Mouse (Mus musculus) granulocyte monocyte progenitor cell, adult 5-6 weeks (primary cell): ENCODE data around the gene Skp1a. TPM values are rescaled to one million over a fixed set of nuclear protein-coding genes. Genes with fewer than 3 reads are reported as not detected.

Source experiments
- total RNA-seq, 2 experiments: library from RNA; stranded (forward) in 1 of 2; stranded (reverse) in 1 of 2; fragments of 200-712, 200-1000 nt in 1 of 2; fragments of >200 nt in 1 of 2; fragmentation: Nextera tagmentation in 1 of 2; gene quantifications; 2 replicates each; pipeline ENCODE4 v1.2.3; 2014 to 2017

Gene Skp1a
- total RNA-seq, 2 experiments from 2014 or later = 196 to 242 TPM

Other genes starting within 250 kb of the Skp1a start
- gene Ube2b, start 231.2 kb upstream of the Skp1a start, total RNA-seq (2014; fragmentation: Nextera tagmentation) = 72.9 and 101 TPM in 2 replicates
- 74.2 and 93.1 TPM in 2 replicates for gene Ube2b, start 231.2 kb upstream of the Skp1a start, total RNA-seq (2017)
- gene Cdkl3, start 227.8 kb upstream of the Skp1a start, total RNA-seq (2014; fragmentation: Nextera tagmentation) = 2.5 and 5.2 TPM in 2 replicates
- 3.5 and 8.1 TPM in 2 replicates for gene Cdkl3, start 227.8 kb upstream of the Skp1a start, total RNA-seq (2017)
- gene Ppp2ca, start 133.3 kb upstream of the Skp1a start, total RNA-seq (2014; fragmentation: Nextera tagmentation) = 61.4 and 63.9 TPM in 2 replicates
- 96.3 and 105 TPM in 2 replicates for gene Ppp2ca, start 133.3 kb upstream of the Skp1a start, total RNA-seq (2017)
- not detected in 2 replicates for gene Olfr1373, start 86.5 kb upstream of the Skp1a start, total RNA-seq (2014; fragmentation: Nextera tagmentation)
- gene Olfr1373, start 86.5 kb upstream of the Skp1a start, total RNA-seq (2017) = not detected in 2 replicates
- not detected in 2 replicates for gene Olfr1371, start 18.0 kb upstream of the Skp1a start, total RNA-seq (2014; fragmentation: Nextera tagmentation)
- not detected in 2 replicates for gene Olfr1371, start 18.0 kb upstream of the Skp1a start, total RNA-seq (2017)
- gene Tcf7, start 51.0 kb downstream of the Skp1a start, total RNA-seq (2014; fragmentation: Nextera tagmentation) = 1.4 TPM in 1 of 2 replicates, not detected in the other
- gene Tcf7, start 51.0 kb downstream of the Skp1a start, total RNA-seq (2017) = 0.30 and 0.82 TPM in 2 replicates
- 126 and 132 TPM in 2 replicates for gene Vdac1, start 128.9 kb downstream of the Skp1a start, total RNA-seq (2014; fragmentation: Nextera tagmentation)
- gene Vdac1, start 128.9 kb downstream of the Skp1a start, total RNA-seq (2017) = 205 and 244 TPM in 2 replicates
- gene 9530068E07Rik, start 164.4 kb downstream of the Skp1a start, total RNA-seq (2014; fragmentation: Nextera tagmentation) = 90.0 and 106 TPM in 2 replicates
- 82.7 and 86.4 TPM in 2 replicates for gene 9530068E07Rik, start 164.4 kb downstream of the Skp1a start, total RNA-seq (2017)